Mouse (Mus musculus) stomach, postnatal 0 days (tissue): ENCODE data around the gene Ip6k2.

Experiments used
- CTCF ChIP-seq: IDR thresholded peaks from 2 replicates; pipeline ENCODE4 v1.5.1; 2016; ENCODE audit warnings: antibody characterized with exemption, low read depth, mild to moderate bottlenecking, moderate library complexity
- EP300 ChIP-seq: optimal IDR thresholded peaks from 2 replicates; pipeline ENCODE3; 2016; ENCODE audit warnings: antibody characterized with exemption

DNA sequence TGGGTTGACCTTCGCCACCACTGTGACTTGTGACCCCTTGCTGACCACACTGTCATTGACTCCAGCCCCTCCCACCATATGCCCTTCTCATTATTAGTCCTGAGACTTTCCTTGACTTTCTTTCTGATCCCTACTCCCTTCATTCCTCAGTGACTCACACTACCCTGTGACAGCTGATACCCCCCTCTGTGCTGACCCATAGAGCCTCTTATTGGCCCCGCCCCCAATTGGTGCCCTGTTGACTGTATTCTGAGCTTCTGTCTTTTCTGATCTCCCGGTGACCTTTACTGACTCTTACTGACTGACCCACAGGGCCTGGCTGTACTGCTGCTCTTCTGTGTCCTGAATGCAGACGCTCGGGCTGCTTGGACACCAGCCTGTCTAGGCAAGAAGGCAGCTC is 61.8 kb downstream of the Ip6k2 start:
- no peak for TF ChIP-seq CTCF
- TF ChIP-seq EP300 = no peak
